In genomic region chr12:53246581-53247490, GRCm38 (mm10) we compare ENCODE assay signal across 8 mouse cellular contexts. TPM values are rescaled to one million over a fixed set of nuclear protein-coding genes. Genes with fewer than 3 reads are reported as not detected.
DNase-seq lines count a peak whose midpoint lies in the region; ATAC-seq lines count a peak whose summit lies in the region.

No protein-coding gene starts in this region.

- H3K4me1 ChIP-seq in forebrain, embryonic 10.5 days: peaks cover 64% of the 10 kb centered on the region
- H3K4me1 ChIP-seq in intestine, embryonic 14.5 days (replicated peaks; ENCODE audit: control insufficient read depth, insufficient read depth, low read length): peaks cover 28% of the 10 kb centered on the region
- H3K4me1 ChIP-seq in midbrain, embryonic 11.5 days (ENCODE audit: control insufficient read depth, insufficient read depth, low read length): peaks cover 31% of the 10 kb centered on the region

- peaks cover 74% of the 10 kb centered on the region for H3K27me3 ChIP-seq in forebrain, embryonic 10.5 days (ENCODE audit: poor library complexity, severe bottlenecking)
- H3K27me3 ChIP-seq in intestine, embryonic 14.5 days (replicated peaks; ENCODE audit: control insufficient read depth, insufficient read depth, low read length): peaks cover 68% of the 10 kb centered on the region
- H3K27me3 ChIP-seq in midbrain, embryonic 11.5 days (ENCODE audit: control insufficient read depth, insufficient read depth, low read length): no peaks in the 10 kb centered on the region; the same call in 1 of the 2 replicates

- peak overlapping the region; percentile 98 for H3K27ac ChIP-seq in forebrain, embryonic 10.5 days
- no peak overlapping the region for H3K27ac ChIP-seq in intestine, embryonic 14.5 days (ENCODE audit: low read depth)
- H3K27ac ChIP-seq in midbrain, embryonic 11.5 days (ENCODE audit: low read depth, low read length): peak overlapping the region; percentile 97

- DNase-seq in cerebellum, postnatal 14 days: peak; percentile 19 to 20
- DNase-seq in cerebellum, adult 9-10 months: no peak
- DNase-seq in ES-CJ7 (ENCODE audit: low read depth, low spot score): peak; percentile 22
- DNase-seq in forebrain, embryonic 10.5 days (ENCODE audit: extremely low spot score, low spot score): peak; percentile 72
- DNase-seq in intestine, embryonic 14.5 days (ENCODE audit: low spot score): peak; percentile 68
- DNase-seq in midbrain, embryonic 11.5 days (ENCODE audit: low spot score, missing footprints): peak; percentile 97
- no peak for DNase-seq in thymus, postnatal 14 days
- DNase-seq in frontal cortex, postnatal 25 days (ENCODE audit: low spot score in 2 of 2): no peak

- ATAC-seq in intestine, embryonic 14.5 days (replicated peaks; ENCODE audit: low FRiP score, low TSS enrichment, low read depth): no peak
- peak; percentile 53 for ATAC-seq in midbrain, embryonic 11.5 days (ENCODE audit: low FRiP score)

- peak overlapping the region; percentile 94 for H3K4me2 ChIP-seq in intestine, embryonic 14.5 days (ENCODE audit: low read length)
- peak overlapping the region; percentile 84 for H3K4me2 ChIP-seq in midbrain, embryonic 11.5 days

- H3K9ac ChIP-seq in intestine, embryonic 14.5 days (ENCODE audit: low read length): no peak overlapping the region
- peak overlapping the region; percentile 95 for H3K9ac ChIP-seq in midbrain, embryonic 11.5 days (ENCODE audit: low read length)

- peak overlapping the region; percentile 86 for H3K4me3 ChIP-seq in forebrain, embryonic 10.5 days
- H3K4me3 ChIP-seq in intestine, embryonic 14.5 days (ENCODE audit: low read depth, low read length): peak overlapping the region; percentile 51
- peak overlapping the region; percentile 89 for H3K4me3 ChIP-seq in midbrain, embryonic 11.5 days (ENCODE audit: low read depth, low read length)

- H3K9me3 ChIP-seq in forebrain, embryonic 10.5 days: no peaks in the 10 kb centered on the region
- no peaks in the 10 kb centered on the region for H3K9me3 ChIP-seq in intestine, embryonic 14.5 days (ENCODE audit: control insufficient read depth, low read length)
- H3K9me3 ChIP-seq in midbrain, embryonic 11.5 days (ENCODE audit: control insufficient read depth, low read length): no peaks in the 10 kb centered on the region

- WGBS in forebrain, embryonic 10.5 days: under 1% methylated on average over 28 of the region's 28 CpGs
- WGBS in intestine, embryonic 14.5 days: 2% methylated on average over 28 of the region's 28 CpGs
- under 1% methylated on average over 28 of the region's 28 CpGs for WGBS in midbrain, embryonic 11.5 days

- H3K36me3 ChIP-seq in forebrain, embryonic 10.5 days (replicated peaks): no peaks in the 10 kb centered on the region
- no peaks in the 10 kb centered on the region for H3K36me3 ChIP-seq in intestine, embryonic 14.5 days (ENCODE audit: control insufficient read depth, insufficient read depth, low read length)
- no peaks in the 10 kb centered on the region for H3K36me3 ChIP-seq in midbrain, embryonic 11.5 days (ENCODE audit: control insufficient read depth, insufficient read depth, low read length)

RNA-seq across cellular contexts. Expression of gene Npas3, which starts 1.6 kb away (rescaled TPM):
- polyA plus RNA-seq in forebrain, embryonic 10.5 days (2016; fragmentation: Nextera tagmentation; extraction: Ambion mirVana): 7.2 and 8.6 TPM in 2 replicates
- polyA plus RNA-seq in intestine, embryonic 14.5 days (2014; fragmentation: Nextera tagmentation; extraction: Ambion mirVana): 3.5 and 3.7 TPM in 2 replicates
- polyA plus RNA-seq in midbrain, embryonic 11.5 days (2014; fragmentation: Nextera tagmentation; extraction: Ambion mirVana): 17.7 and 19.5 TPM in 2 replicates

Comparison
In these comparisons a context has a peak if more than half of its experiments do, and no peak if none do; other contexts are left out.
1. DNase-seq: peak in cerebellum, postnatal 14 days (2 of 2), ES-CJ7 (single experiment), forebrain, embryonic 10.5 days (single experiment), intestine, embryonic 14.5 days (single experiment) and midbrain, embryonic 11.5 days (single experiment); none in cerebellum, adult 9-10 months (single experiment), thymus, postnatal 14 days (single experiment) and frontal cortex, postnatal 25 days (0 of 2).
2. Peak in every context shown above with its lines, with median percentiles within 50 percentile points of each other: H3K4me3 ChIP-seq.